Mouse (Mus musculus) urinary bladder, postnatal 4 days (tissue): ENCODE data around the gene Cdkn1b.
A peak's percentile ranks its signal among the peaks of the same experiment; 100 is the strongest.

ENCODE experiments used
- DNase-seq, 2 experiments: peaks; one replicate each; pipeline ENCODE4 v3.0.0; 2021 to 2022; ENCODE audit warnings: low spot score in 2 of 2

Cdkn1b gene

DNA sequence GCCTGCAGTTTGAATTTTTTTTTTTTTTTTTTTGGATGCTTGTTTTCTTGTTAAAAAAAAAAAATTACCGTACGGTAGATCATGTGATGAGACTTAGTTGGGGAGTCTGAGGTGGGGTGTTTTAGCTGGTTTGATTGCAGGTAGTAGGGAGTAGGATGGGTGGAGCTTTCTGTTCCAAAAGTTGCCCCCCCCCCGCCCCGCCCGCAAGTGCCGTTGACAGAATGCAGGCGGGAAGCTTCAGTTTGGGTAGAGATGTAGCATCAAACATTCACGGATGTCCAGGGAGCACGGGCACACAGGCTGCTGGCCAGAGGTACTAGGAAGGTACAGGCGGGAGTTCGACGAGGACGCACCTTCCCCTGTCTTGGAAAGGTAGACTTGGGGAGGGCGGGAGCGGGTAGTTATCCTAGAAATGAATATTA, 8.7 kb downstream of the Cdkn1b start:
- no peak for DNase-seq

DNA sequence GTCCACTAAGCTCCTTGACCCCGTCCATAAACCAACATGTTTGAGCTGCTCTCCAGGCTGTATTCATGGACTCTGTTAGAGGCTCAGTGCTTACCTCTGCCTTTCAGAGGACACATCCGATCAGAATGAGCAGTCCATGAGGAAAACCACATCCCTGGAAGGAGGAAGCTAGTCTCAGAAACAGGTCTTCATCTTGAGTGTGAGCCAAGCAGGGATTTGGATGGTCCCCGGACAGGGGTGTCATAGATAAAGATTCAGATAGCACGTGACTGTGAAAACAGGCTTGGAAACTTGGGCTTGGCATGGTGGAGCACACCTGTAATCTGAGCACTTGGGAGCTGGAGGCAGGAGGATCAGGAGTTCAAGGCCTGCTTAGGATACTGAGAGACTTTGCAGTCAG, 9.7 kb downstream of the Cdkn1b start:
- no peak for DNase-seq

DNA sequence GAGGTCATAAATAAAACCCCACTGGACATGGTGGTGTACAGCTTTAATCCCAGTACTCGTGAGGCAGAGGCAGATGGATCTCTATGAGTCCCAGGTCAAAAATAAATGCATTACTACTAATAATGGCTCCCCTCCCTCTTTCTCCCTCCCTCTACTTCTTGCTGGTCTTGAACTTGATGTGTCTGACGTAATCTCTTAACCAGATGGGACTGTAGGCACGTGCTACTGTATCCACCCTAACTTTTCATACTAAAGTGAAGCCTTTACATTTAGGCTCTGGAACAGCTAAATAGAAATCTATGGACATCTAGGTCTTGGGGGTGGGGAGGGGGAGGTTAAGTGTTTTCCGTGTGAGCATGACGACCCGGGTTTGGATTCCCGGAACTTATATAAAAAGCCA, 10.2 kb downstream of the Cdkn1b start:
- no peak for DNase-seq

- no peak for DNase-seq
Measured at GRCm38 (mm10) chr6:134931146-134931545, 10.9 kb downstream of the Cdkn1b start.

DNA sequence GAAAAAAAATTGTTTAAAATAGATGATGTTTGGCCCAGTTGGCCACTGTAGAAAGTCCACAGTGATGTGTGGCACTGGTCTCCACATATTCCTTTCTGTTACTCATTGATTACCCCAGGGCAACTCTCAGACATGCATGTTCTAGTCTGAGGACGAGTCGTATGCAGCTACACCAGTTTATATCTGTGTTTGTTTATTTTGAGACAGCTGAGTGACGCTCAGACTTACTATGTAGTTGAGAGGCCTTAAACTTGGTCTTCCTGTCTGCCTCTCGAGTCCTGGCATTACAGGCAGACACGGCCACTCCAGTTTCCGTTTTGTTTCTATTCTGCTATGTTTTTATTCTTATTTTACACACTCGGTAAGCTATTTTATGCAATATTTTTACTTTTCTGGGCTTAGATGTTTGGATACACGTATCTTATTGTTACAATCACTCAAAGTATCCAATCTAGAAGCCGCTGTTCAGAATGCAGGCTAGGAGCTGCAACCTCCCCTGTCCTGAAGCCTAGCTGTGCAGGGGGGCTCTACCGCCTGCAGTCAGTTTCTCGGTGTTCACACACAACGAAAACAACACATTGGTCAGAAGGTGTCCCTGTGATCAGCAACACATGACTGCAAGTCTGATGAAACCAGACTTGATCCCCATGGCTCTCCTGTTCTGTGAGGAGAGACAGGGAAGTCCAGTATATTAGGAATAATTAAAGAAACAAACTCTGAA, 12.4 kb downstream of the Cdkn1b start:
- no peak for DNase-seq

DNA sequence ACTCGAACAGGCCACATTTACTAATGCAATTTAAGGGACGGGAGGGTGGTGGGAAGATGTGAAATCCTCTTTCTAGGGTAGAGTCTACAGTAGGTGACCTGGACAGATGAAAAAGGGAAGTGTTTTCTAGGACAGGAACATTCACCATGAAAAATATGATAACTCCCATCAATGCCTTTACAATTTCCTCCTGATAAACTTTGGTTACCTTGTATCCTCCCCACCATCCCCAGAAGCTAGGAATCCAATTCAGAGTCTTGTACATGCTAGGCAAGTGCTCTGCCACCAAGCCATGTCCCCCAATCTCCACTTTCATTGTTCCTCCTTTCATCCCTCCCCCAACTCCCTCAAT, 13.0 kb downstream of the Cdkn1b start:
- no peak for DNase-seq

GRCm38 (mm10) chr6:134934305-134934704, 14.1 kb downstream of the Cdkn1b start:
- no peak for DNase-seq

- DNase-seq, result no peak
Measured at GRCm38 (mm10) chr6:134939781-134940180, 19.6 kb downstream of the Cdkn1b start.

DNA sequence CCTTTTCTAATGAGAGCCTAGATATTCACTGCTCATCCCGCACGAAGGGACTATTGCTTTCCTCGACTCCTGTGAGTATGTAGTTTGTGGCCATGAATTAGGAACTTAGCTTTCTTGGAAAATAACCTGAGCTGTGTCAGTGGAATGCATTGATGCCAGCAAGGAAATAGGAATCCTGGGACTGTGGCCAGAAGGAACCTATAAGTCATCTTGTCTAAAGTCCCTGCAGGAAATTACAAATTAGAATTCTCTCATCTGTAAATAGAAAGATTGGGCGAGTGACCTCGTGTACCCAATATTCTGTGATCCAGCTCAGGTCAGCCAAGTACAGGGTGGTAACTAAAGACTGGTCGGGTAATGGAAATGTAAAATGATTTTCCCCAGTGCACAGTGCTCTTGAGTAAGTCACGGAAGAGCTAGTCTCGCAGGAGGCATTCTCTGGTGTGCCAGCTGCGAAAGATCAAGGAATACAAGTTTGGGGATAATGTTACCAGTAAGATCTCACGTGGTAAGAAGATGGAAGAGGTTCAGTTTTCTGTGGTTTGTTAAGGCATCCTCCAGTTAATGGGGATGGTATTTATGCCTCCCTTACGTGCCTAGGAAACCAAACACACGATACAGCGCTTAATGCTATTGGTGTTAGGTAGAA, 23.7 kb downstream of the Cdkn1b start:
- no peak for DNase-seq

GRCm38 (mm10) chr6:134946054-134946453, 25.9 kb downstream of the Cdkn1b start:
- DNase-seq, result no peak

DNA sequence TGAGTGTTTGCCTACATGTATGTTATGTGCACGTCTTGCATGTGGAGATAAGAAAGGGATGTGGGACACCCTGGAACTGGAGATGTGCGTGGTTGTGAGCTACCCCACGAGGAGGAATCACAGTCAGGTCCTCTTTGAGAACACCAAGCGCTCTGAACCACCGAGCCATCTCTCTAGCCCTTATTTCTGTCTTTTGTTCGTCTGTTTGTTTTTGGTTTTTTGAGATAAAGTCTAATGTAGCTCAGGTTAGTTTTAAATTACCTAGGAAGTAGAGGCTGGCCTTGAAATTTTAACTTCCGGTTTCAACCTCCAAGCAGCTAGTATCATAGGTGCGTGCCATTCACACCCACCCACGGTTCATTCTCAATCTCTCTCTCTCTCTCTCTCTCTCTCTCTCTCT, 26.7 kb downstream of the Cdkn1b start:
- DNase-seq, result no peak

DNA sequence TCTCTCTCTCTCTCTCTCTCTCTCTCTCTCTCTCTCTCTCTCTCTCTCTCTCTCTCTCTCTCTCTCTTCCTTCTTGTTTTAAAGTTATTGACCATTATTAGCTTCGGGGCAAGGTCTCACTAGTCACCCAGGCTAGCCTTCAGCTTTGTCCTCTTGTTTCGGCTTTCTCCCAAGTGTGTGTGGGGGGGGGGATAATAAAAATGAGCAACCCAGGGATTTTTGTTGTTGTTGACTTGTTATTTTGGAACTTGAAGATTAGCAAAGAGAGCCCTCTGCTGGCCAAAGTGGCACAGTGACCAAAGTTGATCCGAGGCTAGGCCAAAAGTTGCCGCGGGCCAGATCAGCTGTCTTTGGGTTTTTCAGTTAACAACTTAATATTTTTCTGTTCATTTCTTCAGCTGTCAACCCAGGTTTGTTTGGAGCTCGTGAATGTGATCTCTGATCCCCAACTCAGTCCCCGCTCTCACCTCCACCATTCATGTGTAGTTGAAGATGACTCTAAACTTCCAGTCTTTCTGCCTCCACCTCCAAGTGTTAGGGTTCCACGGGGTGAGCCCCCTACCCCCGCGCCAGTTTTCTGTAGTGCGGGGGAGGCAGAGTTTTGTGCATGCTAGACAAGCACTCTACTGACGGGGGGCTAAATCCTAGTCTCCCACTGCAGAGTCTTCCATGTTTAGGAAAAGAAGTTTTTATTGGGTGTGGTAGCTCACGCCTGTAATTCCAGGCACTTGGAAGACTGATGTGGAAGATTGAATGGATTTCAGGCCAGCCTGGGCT, 27.3 kb downstream of the Cdkn1b start:
- DNase-seq, result peak; percentile 46 to 71

- DNase-seq, result no peak
Measured at GRCm38 (mm10) chr6:134948522-134949061, 28.4 kb downstream of the Cdkn1b start.

- no peak for DNase-seq
Measured at GRCm38 (mm10) chr6:134949241-134949640, 29.0 kb downstream of the Cdkn1b start.

GRCm38 (mm10) chr6:134951364-134951763, 31.2 kb downstream of the Cdkn1b start:
- no peak for DNase-seq

DNA sequence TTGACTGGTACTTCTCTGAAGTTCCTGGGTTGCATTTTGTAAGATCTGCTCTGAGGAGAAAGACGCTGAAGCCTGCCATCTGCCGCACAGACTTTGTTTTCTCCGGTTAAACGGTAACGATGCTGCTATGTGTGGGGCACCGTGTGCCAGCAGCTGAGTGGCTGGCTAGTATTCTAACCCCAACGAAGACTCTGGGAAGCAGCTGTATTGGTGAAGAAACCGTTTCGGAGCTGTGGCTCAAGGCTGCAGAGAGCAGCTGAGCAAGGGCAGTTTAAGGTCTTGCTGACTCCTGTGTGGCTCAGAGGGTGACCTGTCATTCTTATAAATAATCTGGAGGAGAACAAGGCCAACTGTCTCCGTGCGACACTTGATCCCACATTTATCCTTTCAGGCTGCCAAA, 33.8 kb downstream of the Cdkn1b start:
- no peak for DNase-seq

DNA sequence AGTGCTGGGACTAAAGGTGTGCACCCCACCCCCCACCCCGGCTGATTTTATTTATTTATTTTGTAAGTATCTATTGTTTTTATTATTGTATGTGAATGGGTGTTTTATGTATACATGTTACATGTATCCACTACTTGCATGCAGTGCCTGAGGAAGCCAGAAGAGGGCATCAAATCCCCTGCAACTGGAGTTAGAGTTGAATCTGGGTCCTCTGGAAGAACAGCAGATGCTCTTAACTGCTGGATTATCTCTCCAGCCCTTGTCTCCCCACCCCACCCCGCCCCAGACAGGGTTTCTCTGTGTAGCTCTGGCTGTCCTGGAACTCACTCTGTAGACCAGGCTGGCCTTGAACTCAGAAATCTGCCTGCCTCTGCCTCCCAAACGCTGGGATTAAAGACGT, 36.2 kb downstream of the Cdkn1b start:
- no peak for DNase-seq

DNA sequence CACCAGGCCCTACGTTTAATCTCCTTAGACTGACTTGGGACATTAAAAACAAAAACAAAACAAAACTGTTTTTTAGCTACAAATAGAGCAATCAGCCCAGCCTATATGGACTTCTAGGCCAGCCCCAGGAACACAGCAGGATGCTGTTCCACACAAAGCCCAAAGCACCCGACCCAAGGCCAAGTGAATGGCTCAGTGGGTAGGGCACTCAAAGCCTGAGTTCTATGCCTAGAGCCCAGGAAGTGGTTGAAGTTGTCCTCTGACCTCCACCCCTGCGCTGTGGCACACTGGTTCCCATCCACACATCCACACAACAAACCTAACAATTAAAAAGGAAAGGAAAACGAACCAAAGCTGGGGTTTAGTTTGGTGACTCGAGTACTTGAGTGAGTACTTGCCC, 41.1 kb downstream of the Cdkn1b start:
- DNase-seq, result no peak

- no peak for DNase-seq
Measured at GRCm38 (mm10) chr6:134961858-134962517, 41.8 kb downstream of the Cdkn1b start.

DNA sequence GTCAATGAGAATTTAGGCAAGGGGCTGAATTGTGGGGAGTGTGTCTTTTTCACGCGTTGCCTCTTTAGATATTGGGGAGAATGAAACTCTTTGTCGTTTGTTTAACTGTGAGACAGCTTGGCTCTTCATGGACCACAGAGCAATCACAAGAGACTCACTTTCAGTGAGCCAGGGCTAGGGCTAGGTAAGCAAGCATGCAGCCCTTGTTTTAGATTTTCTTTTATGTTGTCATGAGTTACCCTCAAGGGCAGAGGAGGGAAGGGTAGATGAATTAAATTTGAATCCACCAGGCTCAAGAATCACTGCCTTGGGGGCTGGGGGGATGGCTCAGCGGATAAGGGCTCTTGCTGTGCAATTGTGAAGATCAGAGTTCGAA, 42.3 kb downstream of the Cdkn1b start:
- DNase-seq, result no peak

DNA sequence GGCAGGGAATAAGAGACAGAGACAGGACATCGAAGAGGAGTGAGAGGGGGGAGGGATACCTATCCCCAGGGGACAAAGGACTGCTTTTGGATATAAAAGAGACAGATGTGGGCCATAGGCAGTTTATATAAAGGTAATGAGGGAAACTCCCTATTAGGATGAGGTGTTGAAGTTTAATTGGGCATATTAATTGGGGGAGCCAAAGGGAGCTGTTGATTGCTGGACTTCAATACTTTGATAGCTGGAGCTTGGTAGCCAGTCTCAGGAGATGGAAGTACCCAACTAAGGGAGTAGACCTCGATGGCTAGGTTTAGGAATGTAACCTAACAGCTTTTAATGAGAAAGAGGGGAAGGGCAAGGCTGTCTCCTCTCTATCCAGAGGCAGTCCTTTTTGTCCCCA, 43.7 kb downstream of the Cdkn1b start:
- DNase-seq, result no peak

- no peak for DNase-seq
Measured at GRCm38 (mm10) chr6:134966681-134967080, 46.5 kb downstream of the Cdkn1b start.
